Mouse (Mus musculus) neural tube, embryonic 11.5 days (tissue): ENCODE data around the gene Cadps. TPM values are rescaled to one million over a fixed set of nuclear protein-coding genes. Genes with fewer than 3 reads are reported as not detected.

Experiments used
- ATAC-seq: fragments of 200-750 bp; cut with Nextera tagmentation; 2 replicates; pipeline ENCODE4 v1.8.0; 2017; ENCODE audit warnings: moderate number of reproducible peaks, mild to moderate bottlenecking, moderate TSS enrichment, moderate library complexity; ENCODE audit not compliant: insufficient read depth, low FRiP score, low TSS enrichment
- DNase-seq: peaks from one replicate; pipeline ENCODE4 v3.0.0-alpha.2; 2015; ENCODE audit warnings: low spot score
- H3K27ac ChIP-seq: fragments of 300-500 bp; sonication (generic); 2 replicates; pipeline ENCODE4 v1.5.1; 2014; ENCODE audit warnings: low read depth, mild to moderate bottlenecking, low read length
- H3K27me3 ChIP-seq: fragments of 300-500 bp; sonication (generic); 2 replicates; pipeline ENCODE4 v1.6.1; 2014; ENCODE audit warnings: mild to moderate bottlenecking, low read length, mixed read lengths; ENCODE audit not compliant: control insufficient read depth, insufficient read depth
- H3K36me3 ChIP-seq: fragments of 300-500 bp; sonication (generic); 2 replicates; pipeline ENCODE4 v1.6.1; 2014; ENCODE audit warnings: mild to moderate bottlenecking, low read length, moderate library complexity, mixed read lengths; ENCODE audit not compliant: control insufficient read depth, insufficient read depth
- H3K4me1 ChIP-seq: fragments of 300-500 bp; sonication (generic); 2 replicates; pipeline ENCODE4 v1.6.1; 2014; ENCODE audit warnings: low read length, mixed read lengths; ENCODE audit not compliant: control insufficient read depth, insufficient read depth
- H3K4me2 ChIP-seq: fragments of 300-500 bp; sonication (generic); 2 replicates; pipeline ENCODE4 v1.6.1; 2014; ENCODE audit warnings: low read depth, mild to moderate bottlenecking, moderate library complexity
- H3K4me3 ChIP-seq: fragments of 300-500 bp; sonication (generic); 2 replicates; pipeline ENCODE4 v1.5.1; 2014; ENCODE audit warnings: low read depth, low read length
- H3K9ac ChIP-seq: fragments of 300-500 bp; sonication (generic); 2 replicates; pipeline ENCODE4 v1.6.1; 2014; ENCODE audit warnings: mild to moderate bottlenecking, low read length
- H3K9me3 ChIP-seq: fragments of 300-500 bp; sonication (generic); 2 replicates; pipeline ENCODE4 v1.6.1; 2016; ENCODE audit warnings: low read length; ENCODE audit not compliant: control insufficient read depth
- WGBS: fragments of 180-500 bp; shearing (Covaris S2); extraction: QIAGEN DNeasy Blood & Tissue Kit; methylation state at CpG from one replicate; pipeline ENCODE4 v1.1.7; 2014; 5-methylcytosine and 5-hydroxymethylcytosine counted together
- polyA plus RNA-seq: library from polyadenylated mRNA; unstranded; fragments of >200 nt; fragmentation: Nextera tagmentation; extraction: Ambion mirVana; gene quantifications from 2 replicates; pipeline ENCODE4 v1.2.1, GENCODE M21; 2014

The Cadps gene
- polyA plus RNA-seq, 1 experiment from 2014 or later: 30.0 TPM

- DNase-seq: peak; percentile 23
- H3K4me1 ChIP-seq: no peaks in the 10 kb centered on the region; the same call in 1 of the 2 replicates
- peaks cover 86% of the 10 kb centered on the region for H3K27me3 ChIP-seq
- WGBS: 4% methylated on average over 15 of the region's 15 CpGs
- H3K9me3 ChIP-seq: no peaks in the 10 kb centered on the region
- H3K4me2 ChIP-seq: no peak overlapping the region
- H3K4me3 ChIP-seq: no peak overlapping the region
- H3K27ac ChIP-seq: no peak overlapping the region
- H3K36me3 ChIP-seq: no peaks in the 10 kb centered on the region
- no peak for ATAC-seq
- H3K9ac ChIP-seq: no peak overlapping the region
These were observed 473.4 kb downstream of the Cadps start for GRCm38 (mm10) chr14:12349334-12350090.

- Histone ChIP-seq H3K27me3 (peaks cover 96% of the 10 kb centered on the region), H3K27ac (no peak within 1 kb of the TSS), H3K9ac (no peak within 1 kb of the TSS), H3K4me3 (no peak within 1 kb of the TSS), H3K4me1 (no peaks in the 10 kb centered on the region; the same call in 1 of the 2 replicates), H3K36me3 (no peaks in the 10 kb centered on the region), H3K4me2 (no peak within 1 kb of the TSS), H3K9me3 (no peaks in the 10 kb centered on the region)
- DNase-seq (no peak), ATAC-seq (no peak)
- 0% methylated on average over 2 of the region's 2 CpGs for WGBS
These were observed 474.8 kb downstream of the Cadps start, which contains the start of gene Fezf2 for GRCm38 (mm10) chr14:12348089-12348488. Fezf2 (minus strand) TSS chr14:12348189.

GRCm38 (mm10) chr14:12346865-12347600 lies 475.8 kb downstream of the Cadps start:
- WGBS: under 1% methylated on average over 26 of the region's 26 CpGs
- Histone ChIP-seq H3K9me3 (no peaks in the 10 kb centered on the region), H3K9ac (no peak overlapping the region), H3K36me3 (no peaks in the 10 kb centered on the region), H3K4me3 (no peak overlapping the region), H3K4me1 (no peaks in the 10 kb centered on the region; the same call in 1 of the 2 replicates), H3K27me3 (peaks cover 99% of the 10 kb centered on the region), H3K27ac (no peak overlapping the region), H3K4me2 (no peak overlapping the region)
- DNase-seq: peak; percentile 51
- ATAC-seq: no peak

- ATAC-seq: no peak
- Histone ChIP-seq H3K4me1 (no peaks in the 10 kb centered on the region; the same call in 1 of the 2 replicates), H3K36me3 (no peaks in the 10 kb centered on the region), H3K9ac (no peak overlapping the region), H3K27ac (no peak overlapping the region), H3K9me3 (no peaks in the 10 kb centered on the region), H3K4me2 (no peak overlapping the region), H3K27me3 (peaks cover 99% of the 10 kb centered on the region), H3K4me3 (no peak overlapping the region)
- DNase-seq: peak; percentile 57
- under 1% methylated on average over 50 of the region's 50 CpGs for WGBS
These were observed 476.6 kb downstream of the Cadps start for GRCm38 (mm10) chr14:12346011-12346864.

- H3K9me3 ChIP-seq: no peaks in the 10 kb centered on the region
- DNase-seq (peak; percentile 42), ATAC-seq (no peak)
- no peak overlapping the region for H3K4me2 ChIP-seq
- no peaks in the 10 kb centered on the region for H3K36me3 ChIP-seq
- H3K4me1 ChIP-seq: no peaks in the 10 kb centered on the region; the same call in 1 of the 2 replicates
- no peak overlapping the region for H3K9ac ChIP-seq
- no peak overlapping the region for H3K4me3 ChIP-seq
- H3K27ac ChIP-seq: no peak overlapping the region
- WGBS: under 1% methylated on average over 40 of the region's 40 CpGs
- H3K27me3 ChIP-seq: peaks cover 99% of the 10 kb centered on the region
These were observed 477.5 kb downstream of the Cadps start for GRCm38 (mm10) chr14:12345241-12345921.

- Histone ChIP-seq H3K4me2 (peak overlapping the region; percentile 20; the same call in 1 of the 2 replicates), H3K9ac (no peak overlapping the region), H3K9me3 (no peaks in the 10 kb centered on the region), H3K4me1 (no peaks in the 10 kb centered on the region; the same call in 1 of the 2 replicates), H3K36me3 (no peaks in the 10 kb centered on the region), H3K4me3 (peak overlapping the region; percentile 5; the same call in 1 of the 2 replicates), H3K27ac (no peak overlapping the region), H3K27me3 (peaks cover 100% of the 10 kb centered on the region)
- peak; percentile 17; the same call in 1 of the 2 replicates for ATAC-seq
- peak; percentile 44 for DNase-seq
- WGBS: 0% methylated on average over 32 of the region's 39 CpGs
These were observed 478.1 kb downstream of the Cadps start for GRCm38 (mm10) chr14:12344746-12345240.

- Histone ChIP-seq H3K9me3 (no peaks in the 10 kb centered on the region), H3K4me3 (peak overlapping the region; percentile 5; the same call in 1 of the 2 replicates), H3K4me1 (no peaks in the 10 kb centered on the region; the same call in 1 of the 2 replicates), H3K9ac (no peak overlapping the region), H3K27me3 (peaks cover 100% of the 10 kb centered on the region), H3K4me2 (peak overlapping the region; percentile 20; the same call in 1 of the 2 replicates), H3K27ac (no peak overlapping the region), H3K36me3 (no peaks in the 10 kb centered on the region)
- ATAC-seq: no peak
- WGBS: 4% methylated on average over 24 of the region's 24 CpGs
- DNase-seq: no peak
These were observed 478.7 kb downstream of the Cadps start for GRCm38 (mm10) chr14:12344061-12344745.
